Mouse (Mus musculus): Measurements from ENCODE around the gene Slc5a4a. TPM values are rescaled to one million over a fixed set of nuclear protein-coding genes. Genes with fewer than 3 reads are reported as not detected.

The Slc5a4a gene
- not detected in 2 replicates for polyA plus RNA-seq (2015; fragmentation: Nextera tagmentation; extraction: Ambion mirVana)

DNA sequence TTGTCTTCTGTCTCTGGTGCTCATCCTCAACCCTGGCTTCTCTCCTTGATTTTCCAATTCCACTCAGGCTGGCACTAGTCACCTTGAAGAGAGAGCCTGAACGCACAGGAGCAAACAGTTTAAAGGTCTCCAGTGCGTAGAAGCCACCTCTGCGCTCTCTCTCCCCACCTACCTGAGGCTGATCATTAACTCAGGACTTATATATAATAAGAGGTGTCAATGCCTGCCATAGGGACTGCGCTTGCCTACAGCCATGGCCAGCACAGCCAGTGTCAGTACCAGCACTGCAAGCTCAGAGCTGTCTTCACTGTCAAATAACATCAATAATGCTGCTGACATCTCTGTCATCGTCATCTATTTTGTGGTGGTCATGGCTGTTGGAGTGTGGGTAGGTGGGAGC is at the start of gene Slc5a4a:
Gene Slc5a4a (plus strand): TSS at position 174 of the 400 bp plus-strand sequence.

DNA sequence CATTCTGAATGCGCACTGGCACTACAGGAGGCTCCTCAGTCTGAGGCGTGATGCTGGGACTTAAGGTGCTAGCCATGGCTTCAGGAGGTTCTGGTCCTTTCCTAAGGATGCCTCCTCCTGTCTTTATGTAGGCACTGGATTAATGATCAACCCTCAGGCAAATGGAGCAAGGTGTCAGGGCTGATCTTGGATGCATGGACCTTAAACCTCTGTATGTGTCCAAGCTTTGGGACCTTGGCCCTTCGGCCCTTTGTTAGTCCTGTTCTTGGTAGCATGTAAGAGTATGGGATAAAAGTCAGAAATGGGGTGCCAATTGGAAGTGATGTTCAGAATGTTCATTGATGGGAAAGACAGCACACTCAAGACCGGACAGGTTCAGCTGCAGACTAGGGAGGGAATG is 36.4 kb upstream of the Slc5a4a start, which contains the start of gene Slc5a4b:
Gene Slc5a4b (minus strand): TSS at position 101 of the 400 bp plus-strand sequence.

DNA sequence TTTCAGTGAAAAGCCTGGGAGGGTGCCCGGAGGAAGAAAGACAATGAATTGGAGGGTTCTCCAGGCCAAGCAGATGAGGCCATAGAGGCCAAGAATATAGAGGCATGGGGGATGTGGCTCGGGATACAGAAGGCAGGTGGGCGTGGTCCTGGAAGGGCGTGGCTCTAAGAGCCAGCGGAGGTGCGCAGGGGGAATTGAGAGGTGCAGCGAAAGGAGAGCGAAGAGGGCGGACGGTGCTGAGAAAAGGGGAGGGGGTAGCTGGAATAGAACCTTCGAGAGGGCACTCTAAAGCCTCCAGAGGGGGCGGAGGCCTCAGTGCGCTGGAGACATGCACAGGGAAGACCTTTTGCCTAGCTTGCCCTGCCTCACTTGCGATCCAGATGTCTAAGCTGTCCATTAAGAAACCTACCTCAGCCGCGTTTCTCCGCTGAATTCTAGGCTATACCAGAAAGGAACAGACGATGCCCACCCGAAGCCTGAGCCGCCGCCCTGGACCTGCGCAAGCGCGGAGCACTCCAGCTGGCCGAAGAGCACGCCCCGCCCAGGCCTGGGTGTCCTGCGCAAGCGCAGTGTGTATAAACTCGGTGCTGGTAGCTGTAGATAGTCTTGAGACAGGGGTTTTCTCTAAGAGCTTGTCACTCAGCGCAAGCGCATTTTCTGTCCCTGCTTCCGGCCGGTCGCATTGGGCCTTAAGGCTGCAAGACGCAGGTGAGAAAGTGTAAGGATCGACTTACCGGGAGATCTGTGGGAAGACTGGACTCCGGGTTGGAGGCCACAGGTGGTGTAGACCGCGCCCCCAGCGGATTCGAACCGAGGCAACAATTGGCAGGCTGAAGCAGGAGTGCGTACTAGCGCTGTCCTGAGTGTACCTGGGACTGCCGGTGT is 90.3 kb downstream of the Slc5a4a start, which contains the start of gene Prmt2:
Gene Prmt2 (minus strand): TSS at position 525 of the 885 bp plus-strand sequence.

MicroRNA genes within 50 kb of the gene (microRNA counts, 519-probe panel; counts per million panel counts)
- not detected for microRNA mmu-miR-678

Small RNAs within 50 kb of the gene (microRNA-seq; reads per million reads assigned to microRNA genes)
- gene Mir678: not detected

Other genes with a start within 250 kb of the Slc5a4a start
- 77.3 and 83.6 TPM in 2 replicates for gene Smarcb1, start 225.8 kb upstream of the Slc5a4a start, polyA plus RNA-seq (2015; fragmentation: Nextera tagmentation; extraction: Ambion mirVana)
- 120 and 128 TPM in 2 replicates for gene Chchd10, start 214.3 kb upstream of the Slc5a4a start, polyA plus RNA-seq (2015; fragmentation: Nextera tagmentation; extraction: Ambion mirVana)
- gene Mmp11, start 211.0 kb upstream of the Slc5a4a start, polyA plus RNA-seq (2015; fragmentation: Nextera tagmentation; extraction: Ambion mirVana): 14.1 and 14.9 TPM in 2 replicates
- gene Gm867, start 206.8 kb upstream of the Slc5a4a start, polyA plus RNA-seq (2015; fragmentation: Nextera tagmentation; extraction: Ambion mirVana): 0.29 TPM in 1 of 2 replicates, not detected in the other
- 0.36 TPM in 1 of 2 replicates, not detected in the other for gene Vpreb3, start 204.4 kb upstream of the Slc5a4a start, polyA plus RNA-seq (2015; fragmentation: Nextera tagmentation; extraction: Ambion mirVana)
- gene Gm5134, start 192.9 kb upstream of the Slc5a4a start, polyA plus RNA-seq (2015; fragmentation: Nextera tagmentation; extraction: Ambion mirVana): not detected in 2 replicates
- 11.1 and 11.6 TPM in 2 replicates for gene Zfp280b, start 114.8 kb upstream of the Slc5a4a start, polyA plus RNA-seq (2015; fragmentation: Nextera tagmentation; extraction: Ambion mirVana)
- gene Slc5a4b, start 36.5 kb upstream of the Slc5a4a start, polyA plus RNA-seq (2015; fragmentation: Nextera tagmentation; extraction: Ambion mirVana): not detected in 2 replicates
- gene Prmt2, start 90.4 kb downstream of the Slc5a4a start, polyA plus RNA-seq (2015; fragmentation: Nextera tagmentation; extraction: Ambion mirVana): 38.4 and 39.0 TPM in 2 replicates
- gene S100b, start 106.4 kb downstream of the Slc5a4a start, polyA plus RNA-seq (2015; fragmentation: Nextera tagmentation; extraction: Ambion mirVana): 1.5 and 1.9 TPM in 2 replicates
- gene Dip2a, start 197.8 kb downstream of the Slc5a4a start, polyA plus RNA-seq (2015; fragmentation: Nextera tagmentation; extraction: Ambion mirVana): 7.4 TPM in 2 replicates

Measured in urinary bladder, postnatal 0 days (tissue).